Mouse (Mus musculus): ENCODE data around the gene Chrdl1. TPM values are rescaled to one million over a fixed set of nuclear protein-coding genes. Genes with fewer than 3 reads are reported as not detected.

Chrdl1 gene
- polyA plus RNA-seq, 1 experiment from 2014 or later, result 7.8 TPM

- Histone ChIP-seq H3K4me1 (no peaks in the 10 kb centered on the region), H3K36me3 (no peaks in the 10 kb centered on the region), H3K4me3 (no peak overlapping the region), H3K9me3 (no peaks in the 10 kb centered on the region), H3K9ac (no peak overlapping the region), H3K27me3 (no peaks in the 10 kb centered on the region; the same call in 1 of the 2 replicates), H3K27ac (no peak overlapping the region), H3K4me2 (replicated peaks) (no peak overlapping the region)
- no peak for ATAC-seq (ENCODE audit: insufficient number of reproducible peaks, insufficient read depth, low FRiP score, low TSS enrichment)
- 85% methylated on average over 3 of the region's 3 CpGs for WGBS
These were observed 80.9 kb downstream of the Chrdl1 start for GRCm38 (mm10) chrX:143313166-143313565.

DNA sequence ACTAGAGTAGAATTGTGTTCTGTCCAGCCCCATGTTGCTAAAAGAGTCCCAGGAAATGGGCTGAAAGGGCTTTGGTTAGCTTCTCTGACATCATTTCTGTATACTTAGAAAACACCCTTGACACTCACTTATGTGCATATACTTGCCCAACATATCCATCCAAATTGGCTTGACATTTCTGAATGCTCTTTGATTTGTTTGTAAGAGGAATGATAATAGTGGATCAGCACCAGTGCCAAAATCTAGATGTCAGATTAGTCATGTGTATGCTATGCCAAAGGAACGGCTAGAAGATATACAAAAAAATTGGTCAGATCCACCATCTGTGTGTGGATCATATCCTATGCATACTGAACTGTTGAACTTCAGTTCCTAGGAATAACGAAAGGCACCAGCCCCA, 99.3 kb downstream of the Chrdl1 start:
- 91% methylated on average over 2 of the region's 2 CpGs for WGBS
- 0 out of 2 replicates have a peak, but pooled peaks cover 10% of the 10 kb centered on the region for H3K27me3 ChIP-seq
- no peak for ATAC-seq (ENCODE audit: insufficient number of reproducible peaks, insufficient read depth, low FRiP score, low TSS enrichment)

GRCm38 (mm10) chrX:143275202-143275601, 118.9 kb downstream of the Chrdl1 start:
- Histone ChIP-seq H3K4me3 (no peak overlapping the region), H3K9ac (no peak overlapping the region), H3K27ac (no peak overlapping the region), H3K4me2 (replicated peaks) (no peak overlapping the region), H3K9me3 (no peaks in the 10 kb centered on the region), H3K27me3 (no peaks in the 10 kb centered on the region), H3K4me1 (no peaks in the 10 kb centered on the region), H3K36me3 (no peaks in the 10 kb centered on the region)
- WGBS, result 35% methylated on average over 5 of the region's 5 CpGs
- no peak for ATAC-seq (ENCODE audit: insufficient number of reproducible peaks, insufficient read depth, low FRiP score, low TSS enrichment)

More for the DNA sequence above, 99.3 kb downstream of the Chrdl1 start:
- Histone ChIP-seq H3K4me1 (no peaks in the 10 kb centered on the region), H3K27ac (no peak overlapping the region), H3K9ac (no peak overlapping the region), H3K4me3 (no peak overlapping the region), H3K9me3 (no peaks in the 10 kb centered on the region), H3K36me3 (no peaks in the 10 kb centered on the region), H3K4me2 (replicated peaks) (no peak overlapping the region)

- H3K9me3 ChIP-seq, result no peaks in the 10 kb centered on the region
- H3K27me3 ChIP-seq, result no peaks in the 10 kb centered on the region
- no peak overlapping the region for H3K27ac ChIP-seq
- no peaks in the 10 kb centered on the region for H3K36me3 ChIP-seq
- no peak overlapping the region for H3K4me3 ChIP-seq
- no peak overlapping the region for H3K4me2 ChIP-seq (replicated peaks)
- no peak overlapping the region for H3K9ac ChIP-seq
- no peaks in the 10 kb centered on the region for H3K4me1 ChIP-seq
- no peak for ATAC-seq (ENCODE audit: insufficient number of reproducible peaks, insufficient read depth, low FRiP score, low TSS enrichment)
These were observed 143.4 kb downstream of the Chrdl1 start for GRCm38 (mm10) chrX:143250709-143251108.

Other genes starting within 250 kb of the Chrdl1 start
- 22.7 and 25.7 TPM in 2 replicates for gene Pak3, start 124.3 kb upstream of the Chrdl1 start, polyA plus RNA-seq (2016; fragmentation: Nextera tagmentation; extraction: Ambion mirVana)

Data from embryonic facial prominence, embryonic 12.5 days (tissue).